Mouse (Mus musculus) monocyte, adult 5-6 weeks (primary cell): Measurements from ENCODE around the gene Thumpd3. TPM values are rescaled to one million over a fixed set of nuclear protein-coding genes. Genes with fewer than 3 reads are reported as not detected.

ENCODE experiments used
- total RNA-seq: library from RNA; stranded (forward); fragments of 200-1000, 200-491, 200-594 nt; gene quantifications from 3 replicates; pipeline ENCODE4 v1.2.3, GENCODE M21; 2017

Gene Thumpd3
- total RNA-seq, 1 experiment from 2014 or later = 43.8 TPM

Other genes starting within 250 kb of the Thumpd3 start
- 2.5 to 23.9 TPM (median 4.5 TPM) in 3 replicates for gene Srgap3, start 99.0 kb upstream of the Thumpd3 start, total RNA-seq
- gene Setd5, start 31.1 kb downstream of the Thumpd3 start, total RNA-seq = 50.2 to 111 TPM (median 50.6 TPM) in 3 replicates
- gene Lhfpl4, start 149.2 kb downstream of the Thumpd3 start, total RNA-seq = not detected in 3 replicates
- 40.8 to 50.3 TPM (median 42.0 TPM) in 3 replicates for gene Mtmr14, start 191.6 kb downstream of the Thumpd3 start, total RNA-seq
- gene Cpne9, start 236.1 kb downstream of the Thumpd3 start, total RNA-seq = 0.19 to 0.75 TPM in 2 of 3 replicates, not detected in the other